20 mouse cellular contexts compared by ENCODE assay signal in the genomic region with DNA sequence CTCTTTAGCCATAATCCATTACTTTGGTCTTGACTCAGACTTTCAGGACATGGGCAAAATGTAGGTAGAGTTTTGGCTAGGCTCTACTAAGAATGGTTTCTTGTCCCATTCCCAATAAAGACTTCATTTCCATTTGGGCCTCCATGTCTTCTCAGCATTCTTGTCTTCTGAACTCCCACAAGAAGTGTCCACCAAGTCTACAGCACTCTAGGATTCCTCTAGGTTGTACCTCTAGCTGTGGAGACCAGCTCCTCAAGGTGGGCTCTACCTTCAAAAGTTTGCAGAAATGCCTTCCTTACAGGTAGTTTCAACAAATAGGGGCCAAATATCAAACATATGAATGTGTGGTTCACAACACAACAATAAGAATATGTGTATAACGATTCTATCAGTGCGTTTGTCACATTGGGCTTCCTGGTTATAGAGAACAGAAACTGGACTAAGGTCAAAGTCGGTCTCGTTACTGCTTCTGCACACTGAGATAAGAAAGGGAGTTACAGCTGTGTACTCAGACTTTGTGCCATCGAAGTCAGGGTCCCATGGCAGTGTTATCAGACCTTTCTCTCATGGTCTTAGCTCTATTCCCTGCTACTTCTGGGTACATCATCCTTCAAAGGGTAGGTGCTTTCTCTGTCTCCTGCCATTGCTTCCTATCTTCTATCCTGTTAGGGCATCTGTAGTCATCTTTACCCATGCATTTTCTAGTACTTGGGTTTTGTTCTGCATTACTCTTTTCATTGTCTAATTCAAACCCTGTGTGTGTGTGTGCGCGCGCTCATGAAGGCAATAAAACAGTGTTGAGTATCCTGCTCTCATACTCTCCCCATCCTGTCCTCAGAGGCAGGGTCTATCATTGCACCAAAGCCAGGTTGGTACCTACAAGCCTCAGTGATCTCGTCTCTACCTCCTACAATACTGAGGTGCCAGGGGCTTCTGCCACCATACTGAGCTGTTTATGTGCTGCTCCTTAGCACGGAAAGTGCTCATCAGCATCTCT.
"Had no signal": no experiment of that assay in that cellular context is flagged by ENCODE, and none has a peak within 500 bp of the region (broad histone marks: within the 10 kb centered on the region; RNA-seq: fewer than 3 reads in every experiment).

No protein-coding gene starts in this region.

- H3K4me2 ChIP-seq: lung, embryonic 14.5 days; midbrain, embryonic 12.5 days; neural tube, embryonic 13.5 days; neural tube, embryonic 15.5 days; stomach, embryonic 15.5 days had no signal

- ATAC-seq: midbrain, embryonic 16.5 days had no signal

- H3K9me3 ChIP-seq: neural tube, embryonic 15.5 days; stomach, embryonic 15.5 days had no signal

- H3K9ac ChIP-seq: lung, embryonic 14.5 days; midbrain, embryonic 12.5 days; neural tube, embryonic 13.5 days; neural tube, embryonic 15.5 days; stomach, embryonic 15.5 days had no signal

- H3K36me3 ChIP-seq: midbrain, embryonic 10.5 days; midbrain, embryonic 12.5 days; neural tube, embryonic 13.5 days; neural tube, embryonic 15.5 days; stomach, embryonic 15.5 days had no signal

- DNase-seq: lung, adult 18-20 months; lung, embryonic 14.5 days; lung, postnatal 10 days; lung, postnatal 4 days; midbrain, embryonic 14.5 days; retina, postnatal 1 day; right cerebral cortex, adult 18-20 months; right cerebral cortex, postnatal 25 days; right cerebral cortex, postnatal 4 days; thymus, adult 2 months; thymus, postnatal 25 days; thymus, postnatal 4 days had no signal

- H3K4me3 ChIP-seq: midbrain, embryonic 10.5 days; midbrain, embryonic 12.5 days; myocyte; neural tube, embryonic 13.5 days; neural tube, embryonic 15.5 days; stomach, embryonic 15.5 days had no signal

- H3K4me1 ChIP-seq: midbrain, embryonic 10.5 days; midbrain, embryonic 12.5 days; neural tube, embryonic 13.5 days; neural tube, embryonic 15.5 days; stomach, embryonic 15.5 days had no signal

- H3K27me3 ChIP-seq: midbrain, embryonic 12.5 days; neural tube, embryonic 13.5 days; neural tube, embryonic 15.5 days; stomach, embryonic 15.5 days had no signal

- H3K27ac ChIP-seq: midbrain, embryonic 10.5 days; midbrain, embryonic 12.5 days; neural tube, embryonic 13.5 days; neural tube, embryonic 15.5 days; stomach, embryonic 15.5 days; stomach, postnatal 0 days had no signal
